In the genomic region with DNA sequence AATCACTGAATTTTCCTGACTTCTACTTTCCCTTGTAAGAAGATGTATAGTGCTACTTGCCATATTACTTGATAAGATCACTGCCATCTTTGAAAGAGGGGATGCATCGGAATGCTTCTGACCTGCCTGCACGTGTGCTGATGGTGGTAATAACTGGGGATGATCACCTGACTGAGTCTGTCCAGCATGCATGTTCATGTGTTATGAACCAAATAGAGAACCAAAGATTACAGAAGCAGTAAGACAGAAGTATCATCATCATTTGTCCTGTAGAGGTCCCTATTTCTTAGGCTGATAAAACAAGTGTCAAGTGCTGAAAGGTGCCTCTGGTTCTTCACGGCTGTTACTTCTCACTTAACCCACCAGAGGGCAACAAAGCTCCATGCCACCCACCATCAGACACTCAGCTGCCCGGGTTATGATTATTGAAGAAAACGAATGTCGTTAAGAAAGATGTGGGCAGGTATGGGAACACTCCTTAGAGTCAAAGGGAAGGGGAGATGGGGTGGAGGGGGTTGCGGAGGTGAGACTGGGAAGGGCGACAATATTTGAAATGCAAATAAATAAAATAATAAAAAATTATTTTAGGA, we compare ENCODE assay signal across 8 mouse cellular contexts. TPM values are rescaled to one million over a fixed set of nuclear protein-coding genes. Genes with fewer than 3 reads are reported as not detected.
DNase-seq lines count a peak whose midpoint lies in the region; TF ChIP-seq lines count a peak whose summit lies in the region.

No protein-coding gene starts in this region.

- no peak for DNase-seq in spleen, adult 2 months (ENCODE audit: low read depth in 1 of 2, low spot score in 2 of 2)
- no peak for DNase-seq in spleen, postnatal 14 days (ENCODE audit: low spot score in 2 of 2)
- peak; percentile 77 for DNase-seq in brain, adult 2 months (ENCODE audit: low read depth, low spot score)
- DNase-seq in forebrain, embryonic 10.5 days (ENCODE audit: extremely low spot score, low spot score), result peak; percentile 53
- peak; percentile 79 for DNase-seq in induced T-regulatory cell, adult 2 months (ENCODE audit: low read depth)
- peak; percentile 41 for DNase-seq in left cerebral cortex, postnatal 4 days
- DNase-seq in natural killer cell, adult 2 months (ENCODE audit: low spot score in 2 of 2), result peak; percentile 20 to 37
- peak; percentile 42 for DNase-seq in thymus, postnatal 4 days

- TF ChIP-seq CTCF in spleen, adult 2 months (IDR thresholded peaks at IDR 0.05; ENCODE audit: extremely low read depth, insufficient read depth, insufficient read length, insufficient replicate concordance), result peak; percentile 43; the same call in 1 of the 2 replicates

- no peak overlapping the region for H3K27ac ChIP-seq in spleen, adult 2 months (ENCODE audit: insufficient read depth, low read length)
- H3K27ac ChIP-seq in forebrain, embryonic 10.5 days, result no peak overlapping the region

- no peaks in the 10 kb centered on the region for H3K36me3 ChIP-seq in spleen, adult 2 months (ENCODE audit: control insufficient read depth, insufficient read depth, low read length)
- peaks cover 5% of the 10 kb centered on the region; the same call in 1 of the 2 replicates for H3K36me3 ChIP-seq in forebrain, embryonic 10.5 days (replicated peaks)

- TF ChIP-seq POLR2A in spleen, adult 2 months (IDR thresholded peaks at IDR 0.05; ENCODE audit: low read depth, low read length), result no peak

- no peak overlapping the region for H3K4me3 ChIP-seq in spleen, adult 2 months (ENCODE audit: extremely low read depth, insufficient read depth, insufficient read length)
- no peak overlapping the region for H3K4me3 ChIP-seq in forebrain, embryonic 10.5 days

- WGBS in spleen, adult 2 months, result 46% methylated on average over 8 of the region's 8 CpGs
- 42% methylated on average over 8 of the region's 8 CpGs for WGBS in forebrain, embryonic 10.5 days

- no peaks in the 10 kb centered on the region for H3K9me3 ChIP-seq in forebrain, embryonic 10.5 days

- intact Hi-C loops in left cerebral cortex, postnatal 4 days (cut with DNase I), result loop anchor here (2.0 to 5.0 kb wide), 2 partner anchors 292 to 410 kb away; no protein-coding TSS in a partner anchor

- H3K4me1 ChIP-seq in spleen, adult 2 months (ENCODE audit: control insufficient read depth, insufficient read depth, insufficient read length), result no peaks in the 10 kb centered on the region
- H3K4me1 ChIP-seq in forebrain, embryonic 10.5 days, result no peaks in the 10 kb centered on the region

- no peaks in the 10 kb centered on the region for H3K27me3 ChIP-seq in spleen, adult 2 months (ENCODE audit: control insufficient read depth, insufficient read depth, low read length)
- no peaks in the 10 kb centered on the region for H3K27me3 ChIP-seq in forebrain, embryonic 10.5 days (ENCODE audit: poor library complexity, severe bottlenecking)

RNA-seq across cellular contexts. Expression of a gene that starts 12.7 kb away (rescaled TPM):
- polyA plus RNA-seq in spleen, adult 2 months (2012; rRNA removed), result 5.9 and 6.0 TPM in 2 replicates
- polyA plus RNA-seq in forebrain, embryonic 10.5 days (2016; fragmentation: Nextera tagmentation; extraction: Ambion mirVana), result 31.1 and 31.8 TPM in 2 replicates
- 10 to 100 TPM; 38.1 to 39.8 TPM for total RNA-seq in left cerebral cortex, postnatal 4 days (2021)

Comparison
In these comparisons a context has a peak if more than half of its experiments do, and no peak if none do; other contexts are left out.
1. DNase-seq: peak in brain, adult 2 months (single experiment), forebrain, embryonic 10.5 days (single experiment), induced T-regulatory cell, adult 2 months (single experiment), left cerebral cortex, postnatal 4 days (single experiment), natural killer cell, adult 2 months (2 of 2) and thymus, postnatal 4 days (single experiment); none in spleen, adult 2 months (0 of 2) and spleen, postnatal 14 days (0 of 2).